Mouse (Mus musculus): ENCODE results near the gene Gm3336. TPM values are rescaled to one million over a fixed set of nuclear protein-coding genes. Genes with fewer than 3 reads are reported as not detected.

The Gm3336 gene
- polyA plus RNA-seq, 1 experiment from 2014 or later: not detected

- no peak overlapping the region for H3K27ac ChIP-seq (ENCODE audit: low read depth, low read length)
- H3K4me3 ChIP-seq (ENCODE audit: low read depth, low read length): no peak overlapping the region
- H3K36me3 ChIP-seq (ENCODE audit: control insufficient read depth, insufficient read depth, low read length): no peaks in the 10 kb centered on the region
- DNase-seq (ENCODE audit: low spot score) (peak; percentile 83), ATAC-seq (0 out of 2 replicates have a peak, but pooled peaks have one; percentile 60)
- no peaks in the 10 kb centered on the region for H3K4me1 ChIP-seq (ENCODE audit: control insufficient read depth, insufficient read depth, low read length)
- 3% methylated on average over 3 of the region's 3 CpGs for WGBS
- no peaks in the 10 kb centered on the region for H3K27me3 ChIP-seq (replicated peaks; ENCODE audit: control insufficient read depth, insufficient read depth, low read length)
- no peaks in the 10 kb centered on the region for H3K9me3 ChIP-seq (replicated peaks; ENCODE audit: control insufficient read depth, low read length)
- H3K4me2 ChIP-seq (ENCODE audit: low read length): no peak overlapping the region
- H3K9ac ChIP-seq (ENCODE audit: low read length): no peak overlapping the region
Observed at GRCm38 (mm10) chr8:70720739-70721138, 2.4 kb downstream of the Gm3336 start.

- H3K4me1 ChIP-seq (ENCODE audit: control insufficient read depth, insufficient read depth, low read length): no peaks in the 10 kb centered on the region
- no peak for ATAC-seq
- no peak overlapping the region for H3K4me2 ChIP-seq (ENCODE audit: low read length)
- no peak overlapping the region for H3K4me3 ChIP-seq (ENCODE audit: low read depth, low read length)
- DNase-seq (ENCODE audit: low spot score): no peak
- H3K36me3 ChIP-seq (ENCODE audit: control insufficient read depth, insufficient read depth, low read length): no peaks in the 10 kb centered on the region
- H3K9ac ChIP-seq (ENCODE audit: low read length): no peak overlapping the region; the same call in 1 of the 2 replicates
- WGBS: 85% methylated on average over 8 of the region's 8 CpGs
- H3K9me3 ChIP-seq (replicated peaks; ENCODE audit: control insufficient read depth, low read length): no peaks in the 10 kb centered on the region
- H3K27ac ChIP-seq (ENCODE audit: low read depth, low read length): no peak overlapping the region
- 0 out of 2 replicates have a peak, but pooled peaks cover 3% of the 10 kb centered on the region for H3K27me3 ChIP-seq (replicated peaks; ENCODE audit: control insufficient read depth, insufficient read depth, low read length)
Observed at GRCm38 (mm10) chr8:70721601-70722000, 3.3 kb downstream of the Gm3336 start.

- no peak within 1 kb of the TSS for H3K27ac ChIP-seq (ENCODE audit: low read depth, low read length)
- no peak within 1 kb of the TSS for H3K4me3 ChIP-seq (ENCODE audit: low read depth, low read length)
- H3K4me2 ChIP-seq (ENCODE audit: low read length): no peak within 1 kb of the TSS
- no peaks in the 10 kb centered on the region for H3K36me3 ChIP-seq (ENCODE audit: control insufficient read depth, insufficient read depth, low read length)
- H3K4me1 ChIP-seq (ENCODE audit: control insufficient read depth, insufficient read depth, low read length): no peaks in the 10 kb centered on the region
- H3K27me3 ChIP-seq (replicated peaks; ENCODE audit: control insufficient read depth, insufficient read depth, low read length): peaks cover 10% of the 10 kb centered on the region; the same call in 1 of the 2 replicates
- H3K9me3 ChIP-seq (replicated peaks; ENCODE audit: control insufficient read depth, low read length): no peaks in the 10 kb centered on the region
- no peak within 1 kb of the TSS for H3K9ac ChIP-seq (ENCODE audit: low read length)
- no peak for DNase-seq (ENCODE audit: low spot score)
- ATAC-seq: no peak
- 72% methylated on average over 7 of the region's 7 CpGs for WGBS
Observed at GRCm38 (mm10) chr8:70723486-70724210, 5.3 kb downstream of the Gm3336 start, which contains the start of gene Pde4c. TSS of gene Pde4c (plus strand) at chr8:70723720.

DNA sequence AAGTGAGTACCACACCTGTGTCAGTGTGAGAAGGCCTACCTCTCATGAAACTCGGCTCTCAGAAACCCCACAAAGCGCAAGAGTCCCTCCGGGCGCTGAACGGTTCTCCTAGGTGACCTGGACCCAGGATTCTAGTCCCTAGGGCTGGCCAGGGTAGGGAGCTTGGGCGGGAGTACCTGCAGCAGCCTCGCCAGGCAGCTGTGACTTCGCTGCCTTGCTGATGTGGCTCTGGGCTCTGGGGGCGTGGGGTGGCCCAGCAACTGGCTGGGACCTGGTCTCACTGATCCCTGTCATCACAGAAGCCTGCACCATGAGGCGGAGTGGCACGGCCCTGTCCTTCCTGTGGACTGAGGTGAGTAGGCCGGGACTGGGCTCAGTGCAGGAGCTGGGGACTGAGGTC is 5.9 kb downstream of the Gm3336 start:
- ATAC-seq (no peak), DNase-seq (ENCODE audit: low spot score) (no peak)
- Histone ChIP-seq H3K9ac (ENCODE audit: low read length) (no peak overlapping the region), H3K9me3 (replicated peaks; ENCODE audit: control insufficient read depth, low read length) (no peaks in the 10 kb centered on the region), H3K27me3 (replicated peaks; ENCODE audit: control insufficient read depth, insufficient read depth, low read length) (peaks cover 10% of the 10 kb centered on the region; the same call in 1 of the 2 replicates), H3K4me3 (ENCODE audit: low read depth, low read length) (no peak overlapping the region), H3K4me2 (ENCODE audit: low read length) (no peak overlapping the region), H3K27ac (ENCODE audit: low read depth, low read length) (no peak overlapping the region), H3K36me3 (ENCODE audit: control insufficient read depth, insufficient read depth, low read length) (no peaks in the 10 kb centered on the region), H3K4me1 (ENCODE audit: control insufficient read depth, insufficient read depth, low read length) (no peaks in the 10 kb centered on the region)
- WGBS: 77% methylated on average over 12 of the region's 12 CpGs

- no peaks in the 10 kb centered on the region for H3K4me1 ChIP-seq (ENCODE audit: control insufficient read depth, insufficient read depth, low read length)
- H3K36me3 ChIP-seq (ENCODE audit: control insufficient read depth, insufficient read depth, low read length): no peaks in the 10 kb centered on the region
- peaks cover 21% of the 10 kb centered on the region for H3K27me3 ChIP-seq (replicated peaks; ENCODE audit: control insufficient read depth, insufficient read depth, low read length)
- DNase-seq (ENCODE audit: low spot score): no peak
- H3K9ac ChIP-seq (ENCODE audit: low read length): no peak overlapping the region
- H3K4me2 ChIP-seq (ENCODE audit: low read length): no peak overlapping the region
- H3K9me3 ChIP-seq (replicated peaks; ENCODE audit: control insufficient read depth, low read length): no peaks in the 10 kb centered on the region
- no peak overlapping the region for H3K27ac ChIP-seq (ENCODE audit: low read depth, low read length)
- H3K4me3 ChIP-seq (ENCODE audit: low read depth, low read length): no peak overlapping the region
- no peak for ATAC-seq
- 25% methylated on average over 14 of the region's 14 CpGs for WGBS
Observed at GRCm38 (mm10) chr8:70725792-70726447, 7.6 kb downstream of the Gm3336 start.

- no peak for ATAC-seq
- DNase-seq (ENCODE audit: low spot score): no peak
- Histone ChIP-seq H3K4me3 (ENCODE audit: low read depth, low read length) (no peak overlapping the region), H3K27me3 (replicated peaks; ENCODE audit: control insufficient read depth, insufficient read depth, low read length) (peaks cover 21% of the 10 kb centered on the region), H3K27ac (ENCODE audit: low read depth, low read length) (no peak overlapping the region), H3K36me3 (ENCODE audit: control insufficient read depth, insufficient read depth, low read length) (no peaks in the 10 kb centered on the region), H3K9ac (ENCODE audit: low read length) (no peak overlapping the region), H3K4me2 (ENCODE audit: low read length) (no peak overlapping the region), H3K9me3 (replicated peaks; ENCODE audit: control insufficient read depth, low read length) (no peaks in the 10 kb centered on the region), H3K4me1 (ENCODE audit: control insufficient read depth, insufficient read depth, low read length) (no peaks in the 10 kb centered on the region)
- WGBS: 38% methylated on average over 11 of the region's 11 CpGs
Observed at GRCm38 (mm10) chr8:70726721-70727120, 8.4 kb downstream of the Gm3336 start.

DNA sequence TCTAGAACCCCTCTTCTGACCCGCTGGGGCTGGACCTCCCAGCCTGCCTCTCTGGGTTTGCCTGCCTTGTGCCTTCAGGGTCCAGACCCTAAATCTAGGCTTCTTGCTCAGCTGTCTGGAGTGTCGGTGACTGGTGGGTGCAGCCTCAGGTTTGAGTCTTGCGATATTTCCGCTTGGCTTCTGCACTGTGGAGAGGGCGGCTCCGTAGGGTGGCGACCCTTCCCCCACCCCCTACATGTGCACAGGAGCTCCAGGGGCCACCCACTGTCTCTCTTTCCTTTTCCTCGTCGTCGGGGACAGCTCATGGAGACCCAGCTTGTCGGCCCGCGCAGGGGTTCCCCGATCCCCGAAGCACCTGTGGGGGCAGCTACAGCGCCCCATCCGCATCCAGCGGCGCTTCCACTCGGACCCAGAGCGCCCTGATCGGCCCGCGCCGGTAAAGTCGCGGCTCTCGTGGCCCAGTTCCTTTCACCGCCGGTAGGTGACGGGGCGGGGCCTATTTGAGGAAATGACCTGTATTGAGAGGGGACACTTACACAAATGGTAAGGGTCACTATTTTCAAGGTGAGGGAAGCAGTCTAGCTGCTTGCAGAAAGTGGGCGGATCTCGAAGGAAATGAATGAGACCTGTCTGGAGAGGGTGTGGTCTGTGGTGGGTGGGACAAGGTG is 11.6 kb downstream of the Gm3336 start:
- H3K27me3 ChIP-seq (replicated peaks; ENCODE audit: control insufficient read depth, insufficient read depth, low read length): peaks cover 21% of the 10 kb centered on the region
- H3K27ac ChIP-seq (ENCODE audit: low read depth, low read length): no peak overlapping the region
- H3K4me3 ChIP-seq (ENCODE audit: low read depth, low read length): no peak overlapping the region
- peak overlapping the region; percentile 25; the same call in 1 of the 2 replicates for H3K4me2 ChIP-seq (ENCODE audit: low read length)
- no peak for DNase-seq (ENCODE audit: low spot score)
- no peaks in the 10 kb centered on the region for H3K9me3 ChIP-seq (replicated peaks; ENCODE audit: control insufficient read depth, low read length)
- peak overlapping the region; percentile 37; the same call in 1 of the 2 replicates for H3K9ac ChIP-seq (ENCODE audit: low read length)
- no peak for ATAC-seq
- WGBS: 3% methylated on average over 34 of the region's 34 CpGs
- no peaks in the 10 kb centered on the region for H3K4me1 ChIP-seq (ENCODE audit: control insufficient read depth, insufficient read depth, low read length)
- no peaks in the 10 kb centered on the region for H3K36me3 ChIP-seq (ENCODE audit: control insufficient read depth, insufficient read depth, low read length)

- ATAC-seq: no peak
- peaks cover 20% of the 10 kb centered on the region for H3K27me3 ChIP-seq (replicated peaks; ENCODE audit: control insufficient read depth, insufficient read depth, low read length)
- no peak for DNase-seq (ENCODE audit: low spot score)
- no peaks in the 10 kb centered on the region for H3K4me1 ChIP-seq (ENCODE audit: control insufficient read depth, insufficient read depth, low read length)
- no peaks in the 10 kb centered on the region for H3K9me3 ChIP-seq (replicated peaks; ENCODE audit: control insufficient read depth, low read length)
- H3K9ac ChIP-seq (ENCODE audit: low read length): no peak overlapping the region
- no peaks in the 10 kb centered on the region for H3K36me3 ChIP-seq (ENCODE audit: control insufficient read depth, insufficient read depth, low read length)
- H3K4me2 ChIP-seq (ENCODE audit: low read length): no peak overlapping the region
- 88% methylated on average over 4 of the region's 4 CpGs for WGBS
- H3K4me3 ChIP-seq (ENCODE audit: low read depth, low read length): no peak overlapping the region
- H3K27ac ChIP-seq (ENCODE audit: low read depth, low read length): no peak overlapping the region
Observed at GRCm38 (mm10) chr8:70730956-70731355, 12.6 kb downstream of the Gm3336 start.

All from forebrain, embryonic 14.5 days (tissue).